In genomic region chr17:47174748-47175215, GRCm38 (mm10) we compare ENCODE assay signal across 8 mouse cellular contexts.
DNase-seq lines count a peak whose midpoint lies in the region; ATAC-seq and TF ChIP-seq lines count a peak whose summit lies in the region.

No protein-coding gene starts in this region.

- peak overlapping the region; percentile 58 for H3K27ac ChIP-seq in bone marrow macrophage, adult 2 months (ENCODE audit: insufficient read depth, low read depth, low read length)
- peak overlapping the region; percentile 30 to 49 for H3K27ac ChIP-seq in heart, embryonic 14.5 days (replicated peaks in 1 of 2; ENCODE audit: control insufficient read depth in 1 of 2, insufficient read depth in 1 of 2, low read depth in 2 of 2, low read length in 2 of 2)
- H3K27ac ChIP-seq in forebrain, embryonic 13.5 days, result no peak overlapping the region

- 15% methylated on average over 12 of the region's 12 CpGs for WGBS in heart, embryonic 14.5 days
- WGBS in large intestine, adult 2 months, result 30% methylated on average over 12 of the region's 12 CpGs
- 83% methylated on average over 12 of the region's 12 CpGs for WGBS in forebrain, embryonic 13.5 days

- DNase-seq in embryo, embryonic 10 days (ENCODE audit: low spot score), result peak; percentile 49
- no peak for DNase-seq in embryo, embryonic 9.5 days (ENCODE audit: extremely low spot score)
- peak; percentile 7 for DNase-seq in large intestine, adult 2 months (ENCODE audit: low read depth, low spot score)
- DNase-seq in lung, postnatal 25 days (ENCODE audit: low spot score), result peak; percentile 89
- DNase-seq in telencephalon, adult 2 months (ENCODE audit: low read depth, low spot score), result peak; percentile 64

- no peaks in the 10 kb centered on the region for H3K27me3 ChIP-seq in heart, embryonic 14.5 days (ENCODE audit: control insufficient read depth, insufficient read depth, low read length)
- H3K27me3 ChIP-seq in forebrain, embryonic 13.5 days, result no peaks in the 10 kb centered on the region

- no peaks in the 10 kb centered on the region for H3K9me3 ChIP-seq in heart, embryonic 14.5 days (ENCODE audit: control insufficient read depth, low read length)
- H3K9me3 ChIP-seq in forebrain, embryonic 13.5 days (replicated peaks), result no peaks in the 10 kb centered on the region

- no peak for TF ChIP-seq CTCF in bone marrow macrophage, adult 2 months (IDR thresholded peaks at IDR 0.05; ENCODE audit: low read depth, low read length)

- H3K4me3 ChIP-seq in bone marrow macrophage, adult 2 months (ENCODE audit: insufficient read depth, low read length), result peak overlapping the region; percentile 50
- peak overlapping the region; percentile 36 for H3K4me3 ChIP-seq in heart, embryonic 14.5 days (ENCODE audit: control insufficient read depth in 1 of 2, insufficient read depth in 1 of 2, low read depth in 1 of 2, low read length in 2 of 2)
- no peak overlapping the region for H3K4me3 ChIP-seq in forebrain, embryonic 13.5 days

- peak; percentile 85 for ATAC-seq in heart, embryonic 14.5 days (ENCODE audit: insufficient number of reproducible peaks, insufficient read depth, low FRiP score, low read depth)
- no peak for ATAC-seq in forebrain, embryonic 13.5 days

- TF ChIP-seq POLR2A in bone marrow macrophage, adult 2 months (IDR thresholded peaks at IDR 0.05; ENCODE audit: borderline replicate concordance, low read depth, low read length), result no peak

- peak overlapping the region; percentile 47 for H3K4me2 ChIP-seq in heart, embryonic 14.5 days (ENCODE audit: low read length)
- H3K4me2 ChIP-seq in forebrain, embryonic 13.5 days, result no peak overlapping the region

- H3K36me3 ChIP-seq in heart, embryonic 14.5 days (ENCODE audit: control insufficient read depth, insufficient read depth, low read length), result no peaks in the 10 kb centered on the region
- peaks cover 4% of the 10 kb centered on the region; the same call in 1 of the 2 replicates for H3K36me3 ChIP-seq in forebrain, embryonic 13.5 days (ENCODE audit: poor library complexity, severe bottlenecking)

- H3K9ac ChIP-seq in heart, embryonic 14.5 days (ENCODE audit: low read length), result peak overlapping the region; percentile 10; the same call in 1 of the 2 replicates
- H3K9ac ChIP-seq in forebrain, embryonic 13.5 days, result no peak overlapping the region

- H3K4me1 ChIP-seq in bone marrow macrophage, adult 2 months (ENCODE audit: control insufficient read depth, insufficient read depth, low read length), result peaks cover 31% of the 10 kb centered on the region
- peaks cover 13 to 30% of the 10 kb centered on the region in 2 experiments for H3K4me1 ChIP-seq in heart, embryonic 14.5 days (ENCODE audit: control insufficient read depth in 2 of 2, insufficient read depth in 2 of 2, low read length in 2 of 2)
- peaks cover 19% of the 10 kb centered on the region for H3K4me1 ChIP-seq in forebrain, embryonic 13.5 days
